In genomic region chr12:80247067-80247466, GRCm38 (mm10) we compare ENCODE assay signal across 16 mouse cellular contexts. TPM values are rescaled to one million over a fixed set of nuclear protein-coding genes. Genes with fewer than 3 reads are reported as not detected.
DNase-seq lines count a peak whose midpoint lies in the region; TF ChIP-seq lines count a peak whose summit lies in the region.
"Had no signal": no experiment of that assay in that cellular context is flagged by ENCODE, and none has a peak within 500 bp of the region (broad histone marks: within the 10 kb centered on the region; RNA-seq: fewer than 3 reads in every experiment).

No protein-coding gene starts in this region.

- peak; percentile 66 for DNase-seq in gastrocnemius, adult 2 months
- no peak for DNase-seq in gastrocnemius, postnatal 36 days
- peak; percentile 45 for DNase-seq in left cerebral cortex, postnatal 4 days
- DNase-seq in left cerebral cortex, postnatal 14 days (ENCODE audit: low spot score in 2 of 2), result no peak
- peak; percentile 30 for DNase-seq in gastrocnemius, postnatal 10 days
- peak; percentile 86 for DNase-seq in lung, postnatal 10 days
- no peak for DNase-seq in frontal cortex, postnatal 10 days (ENCODE audit: low spot score in 2 of 2)
- no peak for DNase-seq in layer of hippocampus, adult 9-11 months
- DNase-seq: adrenal gland, postnatal 25 days; cerebellum, adult 11 months; retina, postnatal 1 day; thymus, adult 18-20 months had no signal

- no peak for TF ChIP-seq CTCF in gastrocnemius, adult 2 months (IDR thresholded peaks at IDR 0.05)

- peak overlapping the region; percentile 53 for H3K27ac ChIP-seq in gastrocnemius, adult 2 months
- H3K27ac ChIP-seq: kidney, postnatal 0 days; limb, embryonic 10.5 days; midbrain, embryonic 12.5 days; neural tube, embryonic 12.5 days had no signal

- intact Hi-C loops in gastrocnemius, adult 2 months (cut with DNase I), result no loop called here
- intact Hi-C loops in gastrocnemius, postnatal 36 days (cut with DNase I), result no loop called here
- intact Hi-C loops in left cerebral cortex, postnatal 4 days (cut with DNase I), result no loop called here
- intact Hi-C loops in left cerebral cortex, postnatal 14 days (cut with DNase I), result no loop called here

- H3K4me3 ChIP-seq in gastrocnemius, adult 2 months, result peak overlapping the region; percentile 17; the same call in 1 of the 2 replicates
- H3K4me3 ChIP-seq: limb, embryonic 10.5 days; midbrain, embryonic 12.5 days; neural tube, embryonic 12.5 days had no signal

RNA-seq across cellular contexts. Expression of gene Actn1, which starts 13.1 kb away (rescaled TPM):
- 10 to 100 TPM in 1 of 2 experiments, 1 to 10 TPM in 1; 8.4 to 11.9 TPM for total RNA-seq in gastrocnemius, adult 2 months (2021)
- 1 to 10 TPM; 7.3 to 9.0 TPM for total RNA-seq in gastrocnemius, postnatal 36 days (2021)
- total RNA-seq in left cerebral cortex, postnatal 4 days (2021), result 10 to 100 TPM; 65.4 to 68.2 TPM
- total RNA-seq in left cerebral cortex, postnatal 14 days (2021), result 100 to 1,000 TPM; 125 to 145 TPM
- 10 to 100 TPM; 30.0 to 38.8 TPM for total RNA-seq in gastrocnemius, postnatal 10 days (2021)

Comparison
In these comparisons a context has a peak if more than half of its experiments do, and no peak if none do; other contexts are left out.
1. DNase-seq: peak in gastrocnemius, adult 2 months (single experiment), left cerebral cortex, postnatal 4 days (single experiment), gastrocnemius, postnatal 10 days (single experiment) and lung, postnatal 10 days (single experiment); none in gastrocnemius, postnatal 36 days (0 of 2), left cerebral cortex, postnatal 14 days (0 of 2), frontal cortex, postnatal 10 days (0 of 2) and layer of hippocampus, adult 9-11 months (single experiment).